Mouse (Mus musculus): ENCODE results near the gene Hps1. TPM values are rescaled to one million over a fixed set of nuclear protein-coding genes. Genes with fewer than 3 reads are reported as not detected.
"Not testable (repeated sequence)": the region's sequence is repeated elsewhere in the genome, so short reads cannot be mapped to it uniquely, and the experiment has no call there.

The Hps1 gene
- under 1 TPM; 0.73 to 0.97 TPM for total RNA-seq (2021)
- long read RNA-seq, experiment 1, result 0 reads
- long read RNA-seq, experiment 2, result 0 reads

DNA sequence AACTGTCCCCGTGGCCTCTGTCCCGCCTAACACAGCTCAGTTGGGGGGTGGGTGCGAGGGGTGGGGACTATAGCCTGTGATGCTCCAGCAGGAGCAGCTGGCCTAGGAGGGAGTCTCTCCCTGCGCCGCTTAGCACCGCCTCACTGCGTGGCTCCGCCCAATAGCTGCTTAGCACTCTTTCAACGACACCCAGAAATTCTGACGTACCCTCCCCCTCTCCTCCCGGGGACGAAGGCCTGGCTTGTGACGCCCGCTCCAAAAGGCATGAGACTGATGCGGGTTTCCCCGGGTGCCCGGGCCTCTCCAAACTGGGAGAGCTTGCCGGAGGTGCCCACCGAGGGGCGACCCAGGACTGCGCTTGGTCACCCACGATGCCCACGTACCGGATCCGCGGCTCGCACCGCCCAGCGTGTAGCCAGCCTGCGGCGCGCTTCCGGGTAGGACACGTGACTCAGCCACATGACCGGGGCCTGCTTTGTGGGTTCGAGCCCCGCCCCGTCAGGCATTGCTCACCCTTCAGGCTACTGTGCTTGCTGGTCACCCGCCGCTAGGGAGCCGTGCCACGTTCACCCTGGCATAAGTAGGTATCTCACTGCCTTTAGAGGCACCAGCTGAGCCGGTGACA lies at the start of gene Hps1:
TSS of gene Hps1 (minus strand) at position 448 of the 625 bp plus-strand sequence.
- peak; percentile 84 for DNase-seq (ENCODE audit: low spot score)

DNA sequence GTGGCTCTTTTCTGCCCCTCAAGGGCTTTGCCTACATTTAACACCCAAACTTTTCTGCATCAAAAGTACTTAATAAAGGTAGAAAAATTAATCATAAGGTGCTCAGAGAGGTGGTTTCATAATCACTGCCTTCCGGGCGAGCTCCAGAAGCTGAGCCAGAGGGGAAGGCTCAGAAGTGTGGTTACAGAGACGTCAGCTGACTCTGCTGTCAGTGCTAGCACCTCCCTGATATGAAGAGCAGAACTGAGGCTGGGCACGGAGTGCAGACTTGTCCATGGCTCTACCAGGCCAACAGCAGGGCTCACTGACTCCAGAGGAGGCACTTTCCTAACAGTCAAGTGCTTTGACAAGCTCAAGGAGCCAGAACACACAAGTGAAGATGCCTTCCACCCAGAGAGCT lies 49.4 kb upstream of the Hps1 start:
- DNase-seq (ENCODE audit: low spot score), result no peak

DNA sequence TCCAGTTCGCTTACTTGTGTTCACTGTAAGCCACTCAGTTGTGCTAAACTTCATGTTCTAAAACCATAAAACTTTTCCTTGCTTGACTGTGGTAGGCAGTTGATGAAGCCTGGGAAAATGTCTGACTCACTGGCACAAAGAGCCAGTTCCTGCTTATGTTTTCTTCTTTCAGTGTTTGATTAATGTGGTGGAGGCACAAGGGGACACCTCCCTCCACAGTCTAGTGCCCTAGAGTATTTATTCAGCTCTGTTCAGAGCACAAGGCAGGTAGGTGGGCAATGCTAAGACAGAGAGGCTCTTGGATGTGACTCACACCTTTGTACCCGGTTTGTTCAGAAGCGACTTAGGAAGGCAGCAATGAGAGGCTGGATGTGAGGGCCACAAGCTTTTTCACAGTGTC lies 48.1 kb upstream of the Hps1 start:
- DNase-seq (ENCODE audit: low spot score), result no peak

DNA sequence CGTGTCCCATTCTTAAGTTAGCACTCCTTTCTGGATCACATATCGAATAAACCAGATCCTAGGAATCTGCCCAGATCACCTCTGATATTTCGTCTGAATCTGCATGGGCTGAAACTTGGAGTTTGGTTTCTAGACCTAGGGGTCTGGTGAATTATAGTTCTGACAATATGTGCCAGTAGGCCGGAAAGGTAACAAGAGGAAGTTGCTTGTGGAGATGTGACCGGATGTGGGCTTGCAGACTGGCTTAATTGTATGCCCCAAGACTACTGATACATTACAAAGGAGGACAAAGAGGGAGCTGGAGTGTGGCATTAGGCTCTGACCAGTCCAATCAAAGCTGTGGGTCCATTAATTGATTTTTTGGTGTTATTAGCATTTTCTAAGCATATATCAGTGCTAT lies 40.3 kb upstream of the Hps1 start:
- no peak for DNase-seq (ENCODE audit: low spot score)

DNA sequence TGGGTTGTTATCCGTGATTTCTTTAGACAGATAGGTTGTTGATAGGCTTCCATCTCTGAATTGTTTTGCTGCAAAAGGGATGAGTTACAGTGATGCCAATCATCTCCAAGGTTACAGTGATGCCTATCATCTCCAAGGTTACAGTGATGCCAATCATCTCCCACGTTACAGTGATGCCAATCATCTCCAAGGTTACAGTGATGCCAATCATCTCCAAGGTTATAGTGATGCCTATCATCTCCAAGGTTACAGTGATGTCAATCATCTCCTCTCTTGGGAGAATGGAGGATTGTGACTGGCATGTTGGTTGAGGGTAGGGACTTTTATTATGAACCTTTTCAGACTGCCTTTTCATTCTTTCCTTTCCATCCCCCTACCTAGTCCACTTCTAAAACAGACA lies 38.0 kb upstream of the Hps1 start:
- DNase-seq (ENCODE audit: low spot score), result no peak

DNA sequence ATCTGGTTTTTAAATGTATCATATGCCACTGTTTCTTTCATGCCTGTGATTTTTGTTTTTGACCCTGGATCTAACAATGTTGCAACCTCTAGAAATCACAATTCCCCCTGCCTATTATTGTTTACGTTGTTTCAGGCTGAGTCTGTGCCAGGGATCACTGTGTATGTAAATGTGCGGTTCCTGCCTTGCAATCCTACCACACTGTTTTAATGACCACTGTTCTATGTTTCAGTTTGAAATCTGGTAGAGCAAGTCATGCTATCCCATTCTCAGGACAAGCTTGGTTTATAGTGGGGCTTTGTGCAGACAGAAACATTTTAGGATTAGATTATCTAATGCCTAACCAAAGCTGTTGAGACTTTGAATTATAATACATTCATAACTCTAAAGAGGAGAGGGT lies 36.5 kb upstream of the Hps1 start:
- DNase-seq (ENCODE audit: low spot score), result no peak

DNA sequence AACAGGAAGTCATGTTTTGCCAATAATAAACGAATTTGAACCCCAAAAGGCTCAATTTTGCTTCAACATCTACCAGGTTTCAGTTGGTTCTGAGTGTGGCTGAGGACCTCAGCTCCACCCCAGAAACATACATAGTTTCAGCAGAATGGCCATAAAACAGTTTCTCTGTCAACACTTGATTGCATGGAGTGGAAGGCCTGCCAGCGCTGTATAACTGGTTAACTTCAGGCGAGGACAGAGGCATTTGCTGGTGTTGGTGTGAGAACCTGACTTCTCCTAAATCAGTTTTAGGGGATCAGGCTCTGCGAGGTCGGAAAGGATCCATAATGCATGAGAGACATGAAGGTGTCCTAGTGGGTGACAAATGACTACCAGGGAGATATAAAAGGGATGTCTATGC lies 30.4 kb upstream of the Hps1 start:
- no peak for DNase-seq (ENCODE audit: low spot score)

DNA sequence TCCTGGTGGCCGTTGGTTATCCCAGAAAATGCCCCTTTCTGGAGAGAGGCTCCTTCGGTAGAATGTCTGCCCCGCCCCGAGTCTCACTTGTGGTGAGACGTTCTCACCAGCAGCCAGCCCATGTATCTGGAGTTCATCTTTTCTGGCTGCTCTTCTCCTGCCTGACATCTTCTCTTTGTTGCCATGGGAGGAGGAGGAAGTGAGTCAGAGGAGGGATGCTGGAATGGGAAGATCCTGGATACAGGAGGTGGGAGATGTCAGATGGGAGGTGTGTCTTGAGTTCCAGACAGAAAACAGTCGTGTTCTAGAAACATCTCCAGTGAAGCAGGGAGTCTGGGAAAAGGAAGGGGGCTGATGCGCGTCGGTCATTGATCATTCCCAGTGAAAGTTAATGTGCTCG lies 29.7 kb upstream of the Hps1 start:
- DNase-seq (ENCODE audit: low spot score), result peak; percentile 23

DNA sequence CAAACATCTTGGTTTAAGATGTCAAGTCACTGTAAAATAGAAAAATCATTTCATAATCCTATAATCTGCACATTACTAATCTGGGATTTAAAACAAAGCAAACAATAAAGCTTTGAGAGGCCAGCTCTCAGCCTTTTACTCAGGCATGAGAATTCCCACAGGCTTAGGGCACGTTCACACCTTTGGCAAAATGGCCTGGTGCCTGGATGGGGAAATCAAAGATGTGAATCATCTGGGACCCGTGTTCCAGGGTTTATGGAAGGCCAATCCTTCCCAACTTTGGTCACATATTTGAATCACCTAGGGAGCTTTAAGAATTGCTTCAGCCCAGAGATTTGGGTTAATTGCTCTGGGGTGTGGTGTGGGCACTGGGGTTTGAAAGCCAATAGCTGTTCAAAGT lies 18.1 kb upstream of the Hps1 start:
- DNase-seq (ENCODE audit: low spot score), result no peak

DNA sequence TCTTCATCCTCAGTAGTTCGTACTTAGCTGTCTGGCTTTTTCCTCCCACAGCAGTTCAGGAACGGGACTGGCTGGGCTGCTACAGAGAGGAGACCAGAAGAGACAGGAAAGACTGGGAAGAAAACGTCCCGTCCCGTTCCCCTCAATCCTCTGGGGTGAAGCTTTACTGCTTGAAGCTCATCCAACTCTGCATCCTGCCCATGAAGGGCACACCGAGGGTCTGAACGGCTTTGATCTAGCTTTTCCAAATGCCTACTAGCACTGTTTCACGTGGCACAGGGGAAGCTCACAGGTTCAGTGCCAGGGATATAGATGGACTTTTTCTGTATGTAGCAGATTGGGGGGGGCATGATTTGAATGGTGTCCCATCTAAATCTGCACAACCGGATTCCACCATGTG lies 16.0 kb upstream of the Hps1 start:
- DNase-seq (ENCODE audit: low spot score), result no peak

DNA sequence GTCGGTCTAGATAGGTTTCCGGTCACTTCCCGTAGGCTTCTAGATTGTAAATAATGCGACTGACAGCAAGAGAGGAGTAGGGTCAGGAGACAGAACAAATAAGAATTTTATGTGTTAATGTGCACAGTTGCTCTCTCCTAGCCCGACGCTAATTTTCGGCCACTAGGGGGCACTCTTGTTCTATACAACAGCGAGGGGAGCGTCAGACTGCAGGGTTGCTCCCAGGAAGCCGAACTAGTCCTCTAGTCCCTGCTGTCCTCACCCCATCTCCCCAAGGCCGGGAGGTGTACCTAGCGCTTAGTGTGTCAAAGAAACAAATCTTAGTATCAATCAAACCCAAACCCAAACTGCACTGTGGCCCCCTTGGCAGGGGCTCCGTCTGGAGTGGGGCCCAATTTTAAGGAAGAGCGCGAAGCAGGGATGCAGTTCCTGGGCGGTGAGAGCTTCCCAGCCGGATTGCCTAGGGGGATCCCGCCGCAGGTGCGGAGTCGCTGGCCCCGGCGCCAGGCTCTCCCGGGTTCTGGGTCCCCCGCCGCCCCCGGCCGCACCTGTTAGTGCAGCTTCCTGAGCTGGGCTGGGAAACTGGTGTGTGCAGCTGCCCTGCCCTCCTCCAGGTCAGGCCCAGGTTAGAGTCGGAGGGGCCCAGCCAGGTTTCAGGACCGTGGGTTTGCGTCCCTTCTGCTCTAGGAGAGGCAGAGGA lies 15.3 kb upstream of the Hps1 start:
- DNase-seq (ENCODE audit: low spot score), result peak; percentile 89

DNA sequence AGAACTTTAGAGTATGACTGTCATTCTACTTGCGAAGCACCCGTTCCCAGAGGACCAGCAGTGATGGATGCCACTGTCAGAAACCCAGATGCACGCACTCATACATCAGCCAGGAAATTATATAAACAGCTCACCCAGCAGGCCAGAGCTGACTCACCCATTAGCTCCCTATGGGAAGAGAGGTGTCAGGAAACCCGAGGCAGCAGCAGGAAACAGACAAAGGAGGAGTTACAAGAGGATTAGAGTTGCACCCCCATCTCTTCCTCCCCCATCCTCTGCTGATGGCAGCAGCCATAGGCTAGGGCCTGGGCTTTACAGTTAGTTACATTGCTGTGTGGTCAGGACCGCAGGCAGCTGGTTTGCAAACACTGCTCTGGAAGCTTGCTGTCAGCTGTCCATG lies 8.5 kb upstream of the Hps1 start:
- no peak for DNase-seq (ENCODE audit: low spot score)

DNA sequence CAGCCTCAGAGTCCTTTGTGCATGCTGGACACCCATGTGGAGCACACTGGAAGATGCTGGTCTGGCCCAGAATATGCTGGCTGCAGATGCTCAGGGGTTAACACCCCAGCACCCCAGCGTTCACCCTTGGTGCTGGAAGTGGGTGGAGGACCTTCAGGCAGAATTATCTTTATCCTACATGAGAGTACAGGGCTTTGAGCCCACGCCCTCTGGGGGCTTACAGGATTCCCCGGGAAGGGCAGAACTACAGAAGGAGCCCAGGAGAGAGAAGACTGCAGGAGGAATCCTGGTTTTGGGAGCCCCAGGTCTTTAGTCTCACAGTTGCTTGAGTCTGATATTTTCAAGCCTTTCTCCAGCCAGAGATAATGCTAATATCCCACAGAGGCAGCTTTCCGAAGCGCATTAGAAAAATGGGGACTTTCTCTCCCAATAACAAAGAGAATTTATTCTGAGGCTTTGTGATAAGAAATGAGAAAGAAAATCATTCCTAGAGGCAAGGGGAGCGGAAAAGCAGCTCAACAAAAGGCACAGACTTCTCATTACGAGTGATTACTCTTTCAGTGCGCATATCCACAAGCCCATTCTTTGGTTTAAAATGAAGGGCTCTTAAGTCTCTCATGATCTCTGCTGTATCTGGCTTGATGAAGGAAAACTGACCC lies 5.9 kb upstream of the Hps1 start:
- DNase-seq (ENCODE audit: low spot score), result no peak

DNA sequence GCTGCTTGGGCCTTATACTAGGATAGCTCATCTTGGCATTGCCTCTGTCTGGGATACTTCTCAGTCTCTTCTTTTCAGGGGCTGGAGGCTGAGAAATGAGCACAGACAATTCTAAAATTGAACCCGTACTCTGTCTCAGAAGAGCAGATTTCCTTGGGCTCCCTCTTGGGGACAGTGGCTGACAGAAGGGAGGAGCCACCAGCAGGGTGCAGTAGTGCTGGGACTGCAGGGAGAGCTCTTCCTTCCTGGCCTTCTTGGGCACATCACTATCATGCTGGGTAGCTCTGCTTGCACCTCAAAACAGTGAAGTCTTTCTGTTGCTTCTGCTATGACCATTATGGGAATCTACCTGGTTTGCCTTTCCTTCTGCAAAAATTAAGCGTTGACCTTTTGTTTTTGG lies 5.4 kb upstream of the Hps1 start:
- DNase-seq (ENCODE audit: low spot score), result no peak

DNA sequence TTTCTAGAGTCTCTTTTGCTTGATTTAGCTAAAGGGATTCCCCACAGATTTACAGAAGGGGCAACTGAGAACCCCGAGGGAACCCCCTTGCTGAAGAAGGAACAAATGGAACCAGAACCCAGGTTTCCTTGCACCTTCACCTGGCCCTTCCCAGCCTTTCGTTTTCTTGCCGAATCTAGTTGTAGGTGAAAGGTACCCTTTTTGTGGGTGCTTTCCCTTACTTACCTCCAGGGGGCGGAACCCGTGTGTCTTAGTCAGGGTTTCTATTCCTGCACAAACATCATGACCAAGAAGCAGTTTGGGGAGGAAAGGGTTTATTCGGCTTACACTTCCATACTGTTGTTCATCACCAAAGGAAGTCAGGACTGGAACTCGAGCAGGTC lies 369 bp upstream of the Hps1 start:
- not testable (repeated sequence) for DNase-seq (ENCODE audit: low spot score)

DNA sequence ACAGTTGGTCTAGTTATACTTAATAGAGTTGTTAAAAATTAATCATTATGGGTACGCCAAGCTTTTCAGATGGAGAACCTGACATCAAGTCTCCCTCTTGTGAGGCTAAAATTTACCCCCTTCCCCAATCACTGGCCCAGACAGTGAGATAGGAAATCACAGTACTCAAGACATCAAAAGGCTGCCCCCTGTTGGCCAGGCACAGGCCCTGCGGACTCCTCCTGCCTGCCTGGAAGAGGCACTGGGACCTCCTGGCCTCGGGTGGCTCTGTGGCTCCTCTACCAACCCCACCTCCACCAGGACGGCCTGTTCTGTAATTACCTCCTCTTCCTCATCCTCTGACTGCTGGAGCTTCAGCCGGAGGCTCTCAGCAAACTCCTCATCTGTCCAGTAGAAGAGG lies 2.0 kb downstream of the Hps1 start:
- DNase-seq (ENCODE audit: low spot score), result peak; percentile 32

DNA sequence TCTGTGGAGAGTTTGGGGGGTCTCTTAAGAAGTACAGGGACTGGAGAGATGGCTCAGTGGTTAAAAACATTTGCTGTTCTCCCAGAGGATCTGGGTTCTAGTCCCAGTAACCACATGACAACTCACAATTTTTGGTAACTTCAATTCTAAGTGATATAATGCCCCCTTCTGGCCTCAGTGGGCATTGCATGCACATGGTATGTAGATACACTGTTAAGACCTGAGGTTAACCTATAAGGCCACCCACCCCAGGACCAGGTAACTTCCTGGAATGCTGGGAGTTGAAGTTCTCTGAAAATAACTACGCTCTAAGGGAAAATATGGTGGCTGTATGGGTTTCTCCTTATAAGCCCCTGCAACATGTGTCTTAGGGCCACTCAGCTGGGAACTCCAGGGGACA lies 3.0 kb downstream of the Hps1 start:
- no peak for DNase-seq (ENCODE audit: low spot score)

DNA sequence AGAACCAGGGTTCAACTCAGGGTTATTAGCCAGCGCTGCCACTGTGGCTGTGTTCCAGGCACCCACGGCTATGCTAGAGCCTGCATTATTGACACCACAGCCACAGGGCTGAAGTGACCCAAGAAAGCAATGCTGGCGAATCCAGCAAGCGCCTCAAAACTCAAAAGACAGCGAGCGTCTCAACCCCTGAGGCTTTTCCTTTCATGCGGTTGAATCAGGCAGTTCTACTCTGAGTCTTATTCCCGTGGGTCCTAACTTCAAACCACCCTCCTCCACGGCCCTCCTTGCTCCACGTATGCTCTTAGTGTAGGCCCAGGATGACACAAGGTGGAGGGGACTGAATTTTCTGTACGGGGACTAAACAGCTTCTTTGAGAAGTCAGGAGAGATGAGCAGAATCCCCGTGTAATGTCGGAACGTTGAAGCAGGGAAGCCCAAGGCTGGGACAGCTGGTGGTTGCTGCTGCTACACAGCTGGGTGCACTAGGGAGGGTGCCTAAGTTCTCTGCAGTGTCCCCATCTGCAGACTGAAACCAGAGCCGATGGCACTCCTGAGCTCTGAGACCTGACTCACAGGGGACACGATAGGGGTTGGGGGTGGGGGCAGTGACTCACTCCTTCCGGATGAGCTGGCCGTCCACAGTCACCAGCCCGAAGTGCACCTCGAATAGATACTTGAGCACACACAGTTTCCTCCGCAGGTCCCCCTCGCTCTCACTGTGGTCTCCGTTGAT lies 9.5 kb downstream of the Hps1 start:
- DNase-seq (ENCODE audit: low spot score), result no peak

DNA sequence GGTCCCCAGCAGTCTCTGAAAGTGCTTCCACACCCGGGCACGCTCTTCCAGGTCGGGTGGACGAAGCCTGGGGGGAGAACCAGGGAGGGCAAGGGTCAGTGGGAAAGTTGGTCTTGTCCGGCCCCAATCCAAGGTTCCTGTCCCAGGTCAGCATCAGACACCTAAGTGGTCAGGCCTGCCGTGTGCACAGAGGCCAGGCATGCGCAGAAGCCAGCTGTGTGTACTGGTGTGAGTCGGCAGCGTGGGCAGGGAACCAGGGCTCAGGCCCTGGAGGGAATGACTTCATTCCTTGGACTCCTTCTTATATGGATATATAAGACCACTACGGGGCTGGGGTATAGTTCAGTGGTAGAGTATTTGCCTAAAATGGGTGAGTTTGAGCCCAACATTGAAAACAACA lies 10.1 kb downstream of the Hps1 start:
- DNase-seq (ENCODE audit: low spot score), result no peak

DNA sequence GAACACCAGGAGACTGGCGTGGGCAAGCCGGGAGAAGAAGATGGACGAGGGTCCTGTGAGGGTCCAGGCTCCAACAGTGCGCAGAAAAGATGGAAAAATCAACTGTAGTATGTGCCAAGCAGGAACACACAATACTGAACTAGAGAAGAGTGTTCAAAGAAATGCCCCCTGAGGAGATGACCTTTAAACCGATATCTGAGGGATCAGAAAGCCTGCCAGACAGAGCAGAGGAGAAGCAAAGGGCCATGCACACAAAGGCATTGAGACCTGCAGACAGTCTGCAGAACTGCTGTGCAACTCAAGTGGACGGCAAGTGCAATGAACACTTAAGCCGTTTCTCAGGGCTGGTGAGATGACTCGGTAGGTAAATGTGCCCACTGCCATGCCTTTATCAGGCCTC lies 12.4 kb downstream of the Hps1 start:
- DNase-seq (ENCODE audit: low spot score), result no peak

DNA sequence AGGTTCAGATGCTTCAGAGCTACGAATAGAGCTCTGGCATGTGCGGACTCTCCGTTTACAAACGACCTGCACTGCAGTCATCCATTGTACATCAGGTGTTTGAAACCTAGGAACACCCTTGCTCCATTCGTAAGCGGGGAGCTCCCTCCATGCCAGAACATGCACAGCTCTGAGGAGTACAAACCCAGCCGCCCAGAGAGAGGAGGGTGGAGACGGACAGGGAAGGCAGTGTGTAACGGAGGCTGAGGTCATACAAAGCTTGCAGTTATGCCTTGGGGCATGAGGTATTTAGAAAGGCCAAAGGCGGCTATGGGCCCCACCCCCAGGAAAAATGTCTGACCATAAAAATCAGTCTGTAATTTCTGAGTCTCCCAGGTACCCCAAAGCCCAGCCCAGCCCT lies 15.4 kb downstream of the Hps1 start:
- no peak for DNase-seq (ENCODE audit: low spot score)

DNA sequence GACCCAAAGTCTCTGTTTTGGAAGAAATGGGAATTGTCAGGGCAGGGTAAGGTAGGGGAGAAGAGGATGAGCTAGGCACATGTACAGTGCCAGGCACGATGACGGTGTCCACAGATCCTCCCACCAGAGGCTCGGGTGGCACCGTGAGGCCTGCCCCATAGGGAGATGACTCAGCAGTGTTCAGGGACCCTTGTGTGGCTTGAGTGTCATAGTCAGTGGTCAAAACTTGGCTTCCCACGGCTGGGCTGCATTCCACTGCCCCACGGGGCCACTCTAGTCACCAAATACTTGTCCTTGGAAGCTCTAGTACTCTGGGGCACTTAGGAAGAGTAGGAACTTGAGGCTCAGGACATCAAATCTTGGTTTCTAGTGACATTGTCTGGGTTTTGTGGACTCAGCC lies 23.1 kb downstream of the Hps1 start:
- no peak for DNase-seq (ENCODE audit: low spot score)

Data from gastrocnemius, adult 18-20 months (tissue).